8 mouse cellular contexts compared by ENCODE assay signal in genomic region chr2:147876708-147877542, GRCm38 (mm10).
DNase-seq lines count a peak whose midpoint lies in the region; ATAC-seq lines count a peak whose summit lies in the region.

No protein-coding gene starts in this region.

- no peak for DNase-seq in kidney, adult 18-20 months
- DNase-seq in embryo, embryonic 9.5 days (ENCODE audit: extremely low spot score): peak; percentile 57
- DNase-seq in hindbrain, embryonic 11.5 days (ENCODE audit: low spot score): peak; percentile 48
- DNase-seq in thymus, postnatal 14 days: no peak
- DNase-seq in frontal cortex, postnatal 25 days (ENCODE audit: low spot score in 2 of 2): no peak
- DNase-seq in lung, postnatal 4 days: no peak

- no peaks in the 10 kb centered on the region for H3K9me3 ChIP-seq in kidney, embryonic 15.5 days (replicated peaks)
- no peaks in the 10 kb centered on the region for H3K9me3 ChIP-seq in hindbrain, embryonic 11.5 days (ENCODE audit: control insufficient read depth, low read length)
- no peaks in the 10 kb centered on the region for H3K9me3 ChIP-seq in midbrain, embryonic 13.5 days

- H3K9ac ChIP-seq in kidney, embryonic 15.5 days: no peak overlapping the region
- H3K9ac ChIP-seq in hindbrain, embryonic 11.5 days (ENCODE audit: low read depth, low read length): no peak overlapping the region
- H3K9ac ChIP-seq in midbrain, embryonic 13.5 days (replicated peaks): peak overlapping the region; percentile 65

- peak; percentile 52 for ATAC-seq in kidney, embryonic 15.5 days (replicated peaks; ENCODE audit: low FRiP score)
- peak; percentile 74 for ATAC-seq in hindbrain, embryonic 11.5 days (ENCODE audit: low FRiP score)
- ATAC-seq in midbrain, embryonic 13.5 days: peak; percentile 70

- H3K27me3 ChIP-seq in kidney, embryonic 15.5 days: peaks cover 20% of the 10 kb centered on the region
- peaks cover 37% of the 10 kb centered on the region for H3K27me3 ChIP-seq in hindbrain, embryonic 11.5 days (ENCODE audit: control insufficient read depth, insufficient read depth, low read length)
- H3K27me3 ChIP-seq in midbrain, embryonic 13.5 days: peaks cover 44% of the 10 kb centered on the region

- peak overlapping the region; percentile 63 for H3K4me2 ChIP-seq in kidney, embryonic 15.5 days
- peak overlapping the region; percentile 45 for H3K4me2 ChIP-seq in hindbrain, embryonic 11.5 days (replicated peaks; ENCODE audit: low read depth, low read length)
- H3K4me2 ChIP-seq in midbrain, embryonic 13.5 days (replicated peaks): peak overlapping the region; percentile 63

- H3K27ac ChIP-seq in kidney, embryonic 15.5 days: no peak overlapping the region
- H3K27ac ChIP-seq in hindbrain, embryonic 11.5 days (ENCODE audit: low read depth, low read length): no peak overlapping the region
- peak overlapping the region; percentile 41 for H3K27ac ChIP-seq in midbrain, embryonic 13.5 days

- H3K4me1 ChIP-seq in kidney, embryonic 15.5 days: peaks cover 24% of the 10 kb centered on the region
- H3K4me1 ChIP-seq in hindbrain, embryonic 11.5 days (replicated peaks; ENCODE audit: control insufficient read depth, insufficient read depth, low read length): 0 out of 2 replicates have a peak, but pooled peaks cover 2% of the 10 kb centered on the region
- peaks cover 26% of the 10 kb centered on the region for H3K4me1 ChIP-seq in midbrain, embryonic 13.5 days (replicated peaks)

- peak overlapping the region; percentile 39 for H3K4me3 ChIP-seq in kidney, embryonic 15.5 days (replicated peaks)
- H3K4me3 ChIP-seq in hindbrain, embryonic 11.5 days (ENCODE audit: low read depth, low read length): peak overlapping the region; percentile 20
- H3K4me3 ChIP-seq in midbrain, embryonic 13.5 days (replicated peaks): peak overlapping the region; percentile 38

- no peaks in the 10 kb centered on the region for H3K36me3 ChIP-seq in kidney, embryonic 15.5 days
- H3K36me3 ChIP-seq in hindbrain, embryonic 11.5 days (ENCODE audit: control insufficient read depth, insufficient read depth, low read length): no peaks in the 10 kb centered on the region
- H3K36me3 ChIP-seq in midbrain, embryonic 13.5 days: no peaks in the 10 kb centered on the region

- 6% methylated on average over 19 of the region's 19 CpGs for WGBS in kidney, embryonic 15.5 days
- WGBS in hindbrain, embryonic 11.5 days: 5% methylated on average over 19 of the region's 19 CpGs
- WGBS in midbrain, embryonic 13.5 days: 2% methylated on average over 19 of the region's 19 CpGs

Comparison
In these comparisons a context has a peak if more than half of its experiments do, and no peak if none do; other contexts are left out.
1. DNase-seq: peak in embryo, embryonic 9.5 days (single experiment) and hindbrain, embryonic 11.5 days (single experiment); none in kidney, adult 18-20 months (single experiment), thymus, postnatal 14 days (single experiment), frontal cortex, postnatal 25 days (0 of 2) and lung, postnatal 4 days (0 of 2).
2. Peak in every context shown above with its lines, with median percentiles within 50 percentile points of each other: ATAC-seq, H3K4me2 ChIP-seq and H3K4me3 ChIP-seq.